Mouse (Mus musculus) adipocyte (in vitro differentiated cells): Measurements from ENCODE around the gene Cmpk1.

ENCODE experiments used
- DNase-seq: peaks from one replicate; pipeline ENCODE4 v3.0.0-alpha.2; 2016; ENCODE audit warnings: low spot score

Gene Cmpk1

GRCm38 (mm10) chr4:114986591-114987432 is at the start of gene Cmpk1:
Gene Cmpk1, minus strand, starts transcription at chr4:114987241.
- DNase-seq = peak; percentile 82

- peak; percentile 84 for DNase-seq
Measured at GRCm38 (mm10) chr4:115035043-115035442, 48.0 kb upstream of the Cmpk1 start.

GRCm38 (mm10) chr4:115019997-115020396 is 33.0 kb upstream of the Cmpk1 start:
- no peak for DNase-seq

- DNase-seq = no peak
Measured at GRCm38 (mm10) chr4:115014276-115014675, 27.2 kb upstream of the Cmpk1 start.

GRCm38 (mm10) chr4:115000429-115000795 is 13.4 kb upstream of the Cmpk1 start:
- DNase-seq = no peak

- DNase-seq = peak; percentile 97
Measured at GRCm38 (mm10) chr4:114999773-115000428, 12.9 kb upstream of the Cmpk1 start, which contains the start of gene Stil. Gene Stil, plus strand, starts transcription at chr4:115000159.

GRCm38 (mm10) chr4:114999445-114999772 is 12.4 kb upstream of the Cmpk1 start:
- no peak for DNase-seq

GRCm38 (mm10) chr4:114997051-114997450 is 10.0 kb upstream of the Cmpk1 start:
- peak; percentile 78 for DNase-seq

- no peak for DNase-seq
Measured at GRCm38 (mm10) chr4:114994218-114994617, 7.2 kb upstream of the Cmpk1 start.

- DNase-seq = no peak
Measured at GRCm38 (mm10) chr4:114986211-114986590, 840 bp downstream of the Cmpk1 start.

- peak; percentile 58 for DNase-seq
Measured at GRCm38 (mm10) chr4:114983020-114983419, 4.0 kb downstream of the Cmpk1 start.

GRCm38 (mm10) chr4:114982619-114983018 is 4.4 kb downstream of the Cmpk1 start:
- no peak for DNase-seq

GRCm38 (mm10) chr4:114973229-114973740 is 13.8 kb downstream of the Cmpk1 start:
- no peak for DNase-seq

- DNase-seq = peak; percentile 63
Measured at GRCm38 (mm10) chr4:114970736-114971135, 16.3 kb downstream of the Cmpk1 start.

GRCm38 (mm10) chr4:114960881-114961280 is 26.2 kb downstream of the Cmpk1 start:
- DNase-seq = peak; percentile 52

- no peak for DNase-seq
Measured at GRCm38 (mm10) chr4:114959533-114959932, 27.5 kb downstream of the Cmpk1 start.

GRCm38 (mm10) chr4:114958786-114959185 is 28.3 kb downstream of the Cmpk1 start:
- DNase-seq = no peak

- no peak for DNase-seq
Measured at GRCm38 (mm10) chr4:114958231-114958630, 28.8 kb downstream of the Cmpk1 start.

- DNase-seq = no peak
Measured at GRCm38 (mm10) chr4:114957403-114957802, 29.6 kb downstream of the Cmpk1 start.

- no peak for DNase-seq
Measured at GRCm38 (mm10) chr4:114953172-114953571, 33.9 kb downstream of the Cmpk1 start.

GRCm38 (mm10) chr4:114947852-114948481 is 39.1 kb downstream of the Cmpk1 start:
- no peak for DNase-seq

- peak; percentile 86 for DNase-seq
Measured at GRCm38 (mm10) chr4:114947395-114947794, 39.6 kb downstream of the Cmpk1 start.

- DNase-seq = no peak
Measured at GRCm38 (mm10) chr4:114946416-114946815, 40.6 kb downstream of the Cmpk1 start.
